Mouse (Mus musculus) embryonic fibroblast, embryonic 13.5 days (primary cell): ENCODE measurements at regions not wholly inside any gene's neighbourhood (a gene's known extent, or its start where the extent isn't known, plus 50 kb on each side); places are given as distances from the start of the nearest gene placed in this dataset.

ENCODE experiments used
- CTCF ChIP-seq: IDR thresholded peaks from 2 replicates; pipeline ENCODE4 v1.5.1; 2011; ENCODE audit warnings: mild to moderate bottlenecking, control low read depth, low read length, moderate library complexity, borderline replicate concordance; ENCODE audit not compliant: insufficient read depth
- POLR2A ChIP-seq: IDR thresholded peaks from 2 replicates; pipeline ENCODE4 v1.6.1; 2011; ENCODE audit warnings: low read depth, mild to moderate bottlenecking, control low read depth, low read length, moderate library complexity

DNA sequence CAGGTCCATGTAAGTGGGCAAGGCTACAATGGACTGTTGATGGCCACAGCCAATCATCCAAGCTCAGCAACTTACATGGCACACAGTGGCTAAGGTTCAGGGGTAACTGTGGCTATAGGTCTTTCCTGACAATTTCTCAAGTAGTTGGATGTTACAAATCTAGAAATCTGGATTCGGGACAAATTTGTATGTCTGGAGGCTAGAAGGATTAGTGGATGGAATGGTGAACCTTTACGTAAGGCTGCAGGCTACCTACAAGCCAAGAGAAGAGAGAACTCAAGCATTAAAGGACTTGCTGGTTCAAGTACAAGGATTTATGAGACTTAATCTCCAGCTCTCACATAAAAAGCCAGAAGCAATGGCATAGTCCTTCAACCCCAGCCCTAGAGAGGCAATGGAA lies 239.4 kb downstream of the Sox11 start:
- TF ChIP-seq CTCF (no peak), POLR2A (no peak)
